Mouse (Mus musculus): ENCODE data around the gene Gpank1. TPM values are rescaled to one million over a fixed set of nuclear protein-coding genes. Genes with fewer than 3 reads are reported as not detected.

The Gpank1 gene
- polyA plus RNA-seq, 1 experiment from 2014 or later: 17.4 TPM

DNA sequence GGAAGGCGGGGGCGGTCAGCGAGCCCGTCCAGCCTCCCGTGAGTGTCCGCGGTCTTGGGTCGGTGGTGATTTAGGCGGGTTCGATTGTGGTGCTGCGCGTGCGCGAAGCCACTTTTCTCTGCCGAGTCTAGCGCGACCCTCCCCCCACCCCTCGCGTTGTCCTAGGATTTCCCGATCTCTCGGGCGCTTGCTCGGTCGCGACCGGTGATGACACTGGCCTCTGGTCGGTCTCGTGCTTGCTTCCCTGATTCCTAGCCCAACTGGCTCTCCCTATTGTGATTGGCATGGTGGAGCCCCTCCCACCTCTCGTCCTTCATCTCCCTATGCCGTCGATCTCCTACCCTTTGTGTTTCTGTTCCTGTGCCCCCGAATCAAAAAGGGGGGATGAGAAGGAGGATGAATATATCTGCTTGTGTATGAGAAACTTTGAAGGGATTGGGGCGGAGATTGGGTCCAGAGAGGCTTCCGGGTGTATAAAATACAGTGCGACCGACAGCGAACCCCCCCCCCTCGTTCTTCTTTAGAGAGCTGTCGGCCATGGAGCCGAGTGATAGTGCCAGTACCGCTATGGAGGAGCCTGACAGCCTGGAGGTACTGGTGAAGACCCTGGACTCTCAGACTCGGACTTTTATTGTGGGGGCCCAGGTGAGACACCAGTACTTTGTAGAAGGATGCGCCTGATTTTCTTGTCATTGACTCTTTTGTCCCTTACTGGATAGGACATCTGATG, 14.5 kb downstream of the Gpank1 start:
- H3K9me3 ChIP-seq: no peaks in the 10 kb centered on the region
- H3K27ac ChIP-seq: peak overlapping the region; percentile 97
- peaks cover 14% of the 10 kb centered on the region for H3K4me1 ChIP-seq
- peaks cover 26% of the 10 kb centered on the region for H3K36me3 ChIP-seq
- under 1% methylated on average over 43 of the region's 43 CpGs for WGBS
- peak; percentile 38 for ATAC-seq (ENCODE audit: insufficient number of reproducible peaks, low FRiP score, low TSS enrichment, low read depth)
- H3K27me3 ChIP-seq: no peaks in the 10 kb centered on the region
- peak overlapping the region; percentile 75 for H3K4me2 ChIP-seq
- H3K4me3 ChIP-seq: peak overlapping the region; percentile 75
- H3K9ac ChIP-seq: peak overlapping the region; percentile 50

DNA sequence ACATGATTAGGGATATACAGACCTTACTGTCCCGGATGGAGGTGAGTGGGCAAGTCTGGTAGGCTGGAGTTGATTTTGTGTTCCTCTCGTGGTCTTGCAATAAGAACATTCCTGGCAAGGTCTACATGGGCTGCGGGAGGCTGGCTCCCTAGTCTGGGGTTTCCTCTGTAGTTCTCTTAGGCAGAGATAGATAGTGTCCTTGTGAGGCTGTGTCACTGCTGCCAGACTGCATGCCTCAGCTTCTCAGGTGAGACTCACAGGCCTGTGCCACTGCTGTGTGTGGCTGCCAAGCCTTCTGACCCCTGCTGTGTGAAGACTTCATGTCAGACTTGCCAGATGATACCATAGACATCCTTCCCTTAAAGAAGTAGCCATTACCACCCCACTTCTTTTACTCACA, 18.0 kb downstream of the Gpank1 start:
- Histone ChIP-seq H3K27ac (no peak overlapping the region), H3K27me3 (no peaks in the 10 kb centered on the region), H3K4me3 (no peak overlapping the region), H3K4me2 (no peak overlapping the region), H3K36me3 (peaks cover 61% of the 10 kb centered on the region), H3K9me3 (no peaks in the 10 kb centered on the region), H3K4me1 (peaks cover 14% of the 10 kb centered on the region), H3K9ac (no peak overlapping the region)
- 95% methylated on average over 3 of the region's 3 CpGs for WGBS
- no peak for ATAC-seq (ENCODE audit: insufficient number of reproducible peaks, low FRiP score, low TSS enrichment, low read depth)

DNA sequence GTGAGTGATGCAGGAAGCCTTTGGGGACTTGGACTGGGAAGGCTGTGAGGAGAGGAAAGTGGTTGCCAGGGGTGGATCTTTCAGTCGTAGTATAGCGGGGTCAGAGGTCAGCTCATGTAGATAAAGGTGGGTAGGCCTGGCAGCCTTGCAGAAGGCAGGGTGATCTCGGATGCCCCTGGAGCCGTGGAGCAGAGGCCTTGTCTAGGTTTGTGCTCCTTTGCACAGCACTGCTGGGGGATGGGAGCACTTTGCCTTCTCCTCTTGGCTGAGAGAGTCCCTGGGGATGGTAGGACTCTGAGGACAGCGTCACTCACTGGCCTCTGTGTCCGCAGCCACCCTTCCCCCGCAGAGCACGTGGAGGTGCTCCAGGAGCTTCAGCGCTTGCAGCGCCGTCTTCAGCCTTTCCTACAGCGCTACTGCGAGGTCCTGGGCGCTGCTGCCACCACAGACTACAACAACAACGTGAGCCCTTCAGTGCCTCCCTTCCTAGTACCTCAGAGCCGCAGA, 19.3 kb downstream of the Gpank1 start:
- ATAC-seq (ENCODE audit: insufficient number of reproducible peaks, low FRiP score, low TSS enrichment, low read depth): no peak
- H3K4me3 ChIP-seq: no peak overlapping the region
- no peaks in the 10 kb centered on the region for H3K27me3 ChIP-seq
- H3K9me3 ChIP-seq: no peaks in the 10 kb centered on the region
- H3K4me1 ChIP-seq: peaks cover 14% of the 10 kb centered on the region
- H3K36me3 ChIP-seq: peaks cover 74% of the 10 kb centered on the region
- H3K9ac ChIP-seq: no peak overlapping the region
- 81% methylated on average over 16 of the region's 16 CpGs for WGBS
- H3K4me2 ChIP-seq: no peak overlapping the region
- no peak overlapping the region for H3K27ac ChIP-seq

DNA sequence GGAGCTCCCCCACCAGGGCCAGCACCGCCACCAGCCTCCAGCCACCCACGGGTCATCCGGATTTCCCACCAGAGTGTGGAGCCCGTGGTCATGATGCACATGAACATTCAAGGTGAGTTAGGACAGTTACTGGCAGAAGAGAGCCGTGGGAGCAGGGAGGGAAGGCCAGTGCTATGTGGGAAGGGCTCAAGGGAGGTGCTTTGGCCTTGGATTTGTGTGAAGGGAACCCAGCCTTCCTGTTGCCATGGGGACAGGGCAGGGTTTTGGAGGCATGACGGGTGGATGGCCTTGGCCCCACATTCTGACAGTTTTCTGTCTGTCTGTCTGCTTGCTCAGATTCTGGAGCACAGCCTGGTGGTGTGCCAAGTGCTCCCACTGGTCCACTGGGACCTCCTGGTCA, 20.7 kb downstream of the Gpank1 start:
- Histone ChIP-seq H3K9me3 (no peaks in the 10 kb centered on the region), H3K27me3 (no peaks in the 10 kb centered on the region), H3K4me1 (peaks cover 8% of the 10 kb centered on the region), H3K4me2 (no peak overlapping the region), H3K36me3 (peaks cover 88% of the 10 kb centered on the region), H3K9ac (no peak overlapping the region), H3K4me3 (no peak overlapping the region), H3K27ac (no peak overlapping the region)
- ATAC-seq (ENCODE audit: insufficient number of reproducible peaks, low FRiP score, low TSS enrichment, low read depth): no peak
- 90% methylated on average over 6 of the region's 6 CpGs for WGBS

DNA sequence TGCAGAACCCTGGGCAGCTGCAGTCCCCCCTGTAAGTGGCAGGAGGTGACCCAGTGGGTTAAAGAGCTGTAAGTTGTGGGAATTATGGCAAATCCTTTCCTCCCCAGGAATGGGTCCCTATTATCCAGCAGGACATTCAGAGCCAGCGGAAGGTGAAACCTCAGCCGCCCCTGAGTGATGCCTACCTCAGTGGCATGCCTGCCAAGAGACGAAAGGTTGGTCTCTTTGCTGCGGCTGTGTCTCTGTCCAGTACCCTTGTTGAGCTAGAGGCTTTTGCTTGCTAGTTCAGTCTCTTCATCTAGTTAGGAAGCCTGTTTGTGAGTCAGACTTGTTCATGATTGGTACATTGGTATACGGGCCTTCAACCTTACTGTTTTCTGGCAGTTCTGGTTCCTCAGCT, 24.9 kb downstream of the Gpank1 start:
- no peak for ATAC-seq (ENCODE audit: insufficient number of reproducible peaks, low FRiP score, low TSS enrichment, low read depth)
- 86% methylated on average over 5 of the region's 5 CpGs for WGBS

GRCm38 (mm10) chr17:35147348-35147747, 26.1 kb downstream of the Gpank1 start:
- H3K4me2 ChIP-seq: no peak overlapping the region
- peaks cover 98% of the 10 kb centered on the region for H3K36me3 ChIP-seq
- H3K27ac ChIP-seq: no peak overlapping the region; the same call in 1 of the 2 replicates
- WGBS: 39% methylated on average over 3 of the region's 3 CpGs
- ATAC-seq (ENCODE audit: insufficient number of reproducible peaks, low FRiP score, low TSS enrichment, low read depth): no peak
- H3K27me3 ChIP-seq: no peaks in the 10 kb centered on the region
- H3K4me3 ChIP-seq: no peak overlapping the region
- H3K9ac ChIP-seq: no peak overlapping the region
- no peaks in the 10 kb centered on the region for H3K9me3 ChIP-seq
- no peaks in the 10 kb centered on the region for H3K4me1 ChIP-seq

More for the DNA sequence above, 24.9 kb downstream of the Gpank1 start:
- Histone ChIP-seq H3K27ac (no peak overlapping the region), H3K4me2 (no peak overlapping the region), H3K9me3 (no peaks in the 10 kb centered on the region), H3K4me1 (no peaks in the 10 kb centered on the region), H3K27me3 (no peaks in the 10 kb centered on the region), H3K36me3 (peaks cover 98% of the 10 kb centered on the region), H3K9ac (no peak overlapping the region), H3K4me3 (no peak overlapping the region)

DNA sequence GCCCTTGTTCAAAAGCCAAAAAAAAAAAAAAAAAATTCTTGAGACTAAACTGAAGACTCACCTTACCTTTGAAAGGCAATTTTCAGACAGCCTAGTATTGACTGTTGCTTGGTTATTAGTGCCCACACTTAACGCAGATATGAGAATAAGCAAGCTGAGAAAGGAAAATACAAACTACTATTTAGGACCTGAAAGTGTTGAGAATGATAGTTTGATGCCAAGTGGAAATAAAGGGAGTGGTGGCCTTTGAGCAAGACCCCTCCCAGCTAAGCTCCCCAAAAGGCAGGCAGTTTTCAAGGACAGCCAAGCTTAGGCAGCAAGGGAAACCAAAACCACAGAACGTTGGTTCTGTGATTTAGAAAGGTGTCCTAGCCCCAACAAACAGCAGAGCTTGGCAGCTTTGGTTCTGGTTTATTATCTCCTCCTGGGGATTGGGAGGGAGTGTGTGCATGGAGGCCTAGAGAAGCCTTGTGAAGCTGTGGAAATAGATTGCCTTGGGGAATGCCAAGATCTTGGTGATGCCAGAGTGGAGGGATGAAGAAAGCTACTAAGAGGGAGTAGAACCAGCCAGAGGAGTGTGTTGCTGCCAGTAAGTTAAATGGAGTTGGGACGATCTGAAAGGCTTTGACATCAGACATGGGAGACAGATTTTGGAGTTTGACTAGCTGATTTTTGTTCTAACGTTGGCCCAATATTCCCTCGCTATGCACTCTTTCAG, 26.8 kb downstream of the Gpank1 start:
- H3K9ac ChIP-seq: no peak overlapping the region
- no peaks in the 10 kb centered on the region for H3K9me3 ChIP-seq
- peaks cover 98% of the 10 kb centered on the region for H3K36me3 ChIP-seq
- H3K27ac ChIP-seq: 0 out of 2 replicates have a peak overlapping the region, but pooled peaks have one; percentile 52
- no peak overlapping the region for H3K4me3 ChIP-seq
- no peak for ATAC-seq (ENCODE audit: insufficient number of reproducible peaks, low FRiP score, low TSS enrichment, low read depth)
- no peaks in the 10 kb centered on the region for H3K4me1 ChIP-seq
- no peak overlapping the region for H3K4me2 ChIP-seq
- no peaks in the 10 kb centered on the region for H3K27me3 ChIP-seq
- 57% methylated on average over 5 of the region's 5 CpGs for WGBS

- no peak overlapping the region for H3K4me3 ChIP-seq
- WGBS: 98% methylated on average over 4 of the region's 4 CpGs
- peaks cover 98% of the 10 kb centered on the region for H3K36me3 ChIP-seq
- no peak overlapping the region for H3K27ac ChIP-seq
- H3K4me2 ChIP-seq: no peak overlapping the region
- no peaks in the 10 kb centered on the region for H3K9me3 ChIP-seq
- H3K9ac ChIP-seq: no peak overlapping the region
- no peak for ATAC-seq (ENCODE audit: insufficient number of reproducible peaks, low FRiP score, low TSS enrichment, low read depth)
- H3K27me3 ChIP-seq: no peaks in the 10 kb centered on the region
- H3K4me1 ChIP-seq: peaks cover 10% of the 10 kb centered on the region
These were observed 30.9 kb downstream of the Gpank1 start for GRCm38 (mm10) chr17:35152121-35152520.

- WGBS: 91% methylated on average over 9 of the region's 9 CpGs
- H3K36me3 ChIP-seq: peaks cover 98% of the 10 kb centered on the region
- H3K4me2 ChIP-seq: no peak overlapping the region
- no peak for ATAC-seq (ENCODE audit: insufficient number of reproducible peaks, low FRiP score, low TSS enrichment, low read depth)
- H3K27me3 ChIP-seq: no peaks in the 10 kb centered on the region
- no peak overlapping the region for H3K27ac ChIP-seq
- no peak overlapping the region for H3K4me3 ChIP-seq
- H3K4me1 ChIP-seq: peaks cover 10% of the 10 kb centered on the region
- no peaks in the 10 kb centered on the region for H3K9me3 ChIP-seq
- H3K9ac ChIP-seq: no peak overlapping the region
These were observed 31.8 kb downstream of the Gpank1 start for GRCm38 (mm10) chr17:35153077-35153476.

- Histone ChIP-seq H3K4me3 (no peak overlapping the region), H3K4me2 (no peak overlapping the region), H3K4me1 (peaks cover 10% of the 10 kb centered on the region), H3K36me3 (peaks cover 98% of the 10 kb centered on the region), H3K9me3 (no peaks in the 10 kb centered on the region), H3K27me3 (no peaks in the 10 kb centered on the region), H3K9ac (no peak overlapping the region), H3K27ac (no peak overlapping the region)
- 53% methylated on average over 4 of the region's 4 CpGs for WGBS
- no peak for ATAC-seq (ENCODE audit: insufficient number of reproducible peaks, low FRiP score, low TSS enrichment, low read depth)
These were observed 32.7 kb downstream of the Gpank1 start for GRCm38 (mm10) chr17:35153931-35154330.

DNA sequence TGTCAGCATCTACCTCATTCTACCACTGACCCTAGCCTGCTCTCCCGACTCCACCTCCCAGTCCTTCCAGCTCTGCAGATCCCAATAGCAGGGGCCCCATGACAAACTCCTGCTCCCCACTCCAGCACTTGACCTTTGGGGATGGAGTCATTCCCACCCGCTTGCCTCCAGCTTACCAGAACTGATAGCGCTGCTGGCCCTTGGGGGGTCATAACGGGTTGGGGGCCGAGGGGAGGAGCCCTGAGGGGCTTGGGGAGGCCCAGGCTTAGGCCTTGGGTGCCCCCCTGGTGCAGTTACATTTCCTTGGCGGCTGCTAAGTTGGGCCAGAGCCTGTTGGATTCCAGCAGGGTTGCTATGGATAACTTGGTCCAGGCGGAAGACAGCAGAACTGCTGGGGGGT, 33.4 kb downstream of the Gpank1 start:
- Histone ChIP-seq H3K4me3 (no peak overlapping the region), H3K9ac (no peak overlapping the region), H3K36me3 (peaks cover 98% of the 10 kb centered on the region), H3K27ac (peak overlapping the region; percentile 48; the same call in 1 of the 2 replicates), H3K9me3 (no peaks in the 10 kb centered on the region), H3K4me2 (no peak overlapping the region), H3K4me1 (peaks cover 10% of the 10 kb centered on the region), H3K27me3 (no peaks in the 10 kb centered on the region)
- no peak for ATAC-seq (ENCODE audit: insufficient number of reproducible peaks, low FRiP score, low TSS enrichment, low read depth)
- WGBS: 80% methylated on average over 7 of the region's 7 CpGs

- WGBS: 88% methylated on average over 12 of the region's 12 CpGs
- Histone ChIP-seq H3K9me3 (no peaks in the 10 kb centered on the region), H3K4me2 (no peak overlapping the region), H3K4me1 (peaks cover 10% of the 10 kb centered on the region), H3K27ac (no peak overlapping the region), H3K9ac (no peak overlapping the region), H3K36me3 (peaks cover 98% of the 10 kb centered on the region), H3K27me3 (no peaks in the 10 kb centered on the region), H3K4me3 (no peak overlapping the region)
- ATAC-seq (ENCODE audit: insufficient number of reproducible peaks, low FRiP score, low TSS enrichment, low read depth): no peak
These were observed 34.2 kb downstream of the Gpank1 start for GRCm38 (mm10) chr17:35155451-35155850.
